Mouse (Mus musculus) left cerebral cortex, adult 9 months (tissue): ENCODE data around the gene Meis2.

ENCODE experiments used
- DNase-seq, 2 experiments: peaks; one replicate each; pipeline ENCODE4 v3.0.0; 2022; ENCODE audit warnings: low spot score in 2 of 2

Meis2 gene

GRCm38 (mm10) chr2:116047365-116047764 lies 18.3 kb downstream of the Meis2 start:
- no peak for DNase-seq

GRCm38 (mm10) chr2:116045048-116045447 lies 20.6 kb downstream of the Meis2 start:
- no peak for DNase-seq

GRCm38 (mm10) chr2:116042934-116043698 lies 22.5 kb downstream of the Meis2 start:
- DNase-seq = no peak

GRCm38 (mm10) chr2:116042447-116042846 lies 23.2 kb downstream of the Meis2 start:
- DNase-seq = no peak

GRCm38 (mm10) chr2:116041683-116042262 lies 23.9 kb downstream of the Meis2 start:
- no peak for DNase-seq

GRCm38 (mm10) chr2:116035345-116035744 lies 30.3 kb downstream of the Meis2 start:
- DNase-seq = no peak

GRCm38 (mm10) chr2:116028127-116028526 lies 37.5 kb downstream of the Meis2 start:
- DNase-seq = no peak

- no peak for DNase-seq
These were observed 42.8 kb downstream of the Meis2 start for GRCm38 (mm10) chr2:116022876-116023275.

GRCm38 (mm10) chr2:116021931-116022330 lies 43.7 kb downstream of the Meis2 start:
- DNase-seq = no peak

- no peak for DNase-seq
These were observed 44.6 kb downstream of the Meis2 start for GRCm38 (mm10) chr2:116021046-116021445.

- no peak for DNase-seq
These were observed 45.1 kb downstream of the Meis2 start for GRCm38 (mm10) chr2:116020451-116020951.

- no peak for DNase-seq
These were observed 45.7 kb downstream of the Meis2 start for GRCm38 (mm10) chr2:116019959-116020358.

- DNase-seq = no peak
These were observed 46.2 kb downstream of the Meis2 start for GRCm38 (mm10) chr2:116019466-116019794.

- peak in 1 of 2 experiments; percentile 20 for DNase-seq
These were observed 46.7 kb downstream of the Meis2 start for GRCm38 (mm10) chr2:116018781-116019465.

GRCm38 (mm10) chr2:116015520-116015919 lies 50.1 kb downstream of the Meis2 start:
- no peak for DNase-seq

- no peak for DNase-seq
These were observed 55.2 kb downstream of the Meis2 start for GRCm38 (mm10) chr2:116010469-116010868.

GRCm38 (mm10) chr2:116010061-116010460 lies 55.6 kb downstream of the Meis2 start:
- DNase-seq = no peak

- DNase-seq = peak in 1 of 2 experiments; percentile 23
These were observed 56.3 kb downstream of the Meis2 start for GRCm38 (mm10) chr2:116009097-116009970.

GRCm38 (mm10) chr2:116002354-116002753 lies 63.3 kb downstream of the Meis2 start:
- DNase-seq = no peak

- DNase-seq = no peak
These were observed 64.1 kb downstream of the Meis2 start for GRCm38 (mm10) chr2:116001352-116002138.

GRCm38 (mm10) chr2:116000514-116000913 lies 65.1 kb downstream of the Meis2 start:
- no peak for DNase-seq
